Mouse (Mus musculus): ENCODE data around the gene Adamts8. TPM values are rescaled to one million over a fixed set of nuclear protein-coding genes. Genes with fewer than 3 reads are reported as not detected.
A peak's percentile ranks its signal among the peaks of the same experiment; 100 is the strongest.

The Adamts8 gene
- total RNA-seq, 1 experiment from 2014 or later = not detected

- no peak for ATAC-seq (replicated peaks in 1 of 2; ENCODE audit: insufficient read depth in 1 of 2, low FRiP score in 2 of 2, low TSS enrichment in 1 of 2, low read depth in 1 of 2, poor library complexity in 2 of 2, severe bottlenecking in 2 of 2)
Measured at GRCm38 (mm10) chr9:30918466-30919356, 23.7 kb upstream of the Adamts8 start.

DNA sequence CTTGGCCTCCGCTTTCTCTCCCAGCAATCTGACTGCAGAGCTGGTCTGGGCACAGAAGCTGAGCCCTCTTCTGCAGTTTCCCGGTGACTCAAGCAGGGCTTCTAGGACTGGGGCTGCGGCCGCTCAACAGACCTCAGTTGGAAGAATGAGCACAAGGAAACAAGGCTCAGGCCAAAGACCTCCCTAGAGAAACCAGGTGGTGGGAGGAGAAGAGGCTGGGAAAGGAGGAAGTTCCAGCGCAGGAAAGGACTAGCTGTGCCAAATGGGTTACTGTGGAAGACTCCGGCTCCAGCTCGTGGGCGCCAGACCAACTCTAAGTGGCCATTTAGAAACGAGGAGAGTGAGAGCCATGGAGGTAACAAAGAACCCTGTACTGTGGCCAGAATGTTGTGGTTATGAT, 22.7 kb upstream of the Adamts8 start:
- no peak for ATAC-seq (replicated peaks in 1 of 2; ENCODE audit: insufficient read depth in 1 of 2, low FRiP score in 2 of 2, low TSS enrichment in 1 of 2, low read depth in 1 of 2, poor library complexity in 2 of 2, severe bottlenecking in 2 of 2)

- no peak for ATAC-seq (replicated peaks in 1 of 2; ENCODE audit: insufficient read depth in 1 of 2, low FRiP score in 2 of 2, low TSS enrichment in 1 of 2, low read depth in 1 of 2, poor library complexity in 2 of 2, severe bottlenecking in 2 of 2)
Measured at GRCm38 (mm10) chr9:30920736-30921135, 21.6 kb upstream of the Adamts8 start.

- no peak for ATAC-seq (replicated peaks in 1 of 2; ENCODE audit: insufficient read depth in 1 of 2, low FRiP score in 2 of 2, low TSS enrichment in 1 of 2, low read depth in 1 of 2, poor library complexity in 2 of 2, severe bottlenecking in 2 of 2)
Measured at GRCm38 (mm10) chr9:30921261-30922103, 20.9 kb upstream of the Adamts8 start.

DNA sequence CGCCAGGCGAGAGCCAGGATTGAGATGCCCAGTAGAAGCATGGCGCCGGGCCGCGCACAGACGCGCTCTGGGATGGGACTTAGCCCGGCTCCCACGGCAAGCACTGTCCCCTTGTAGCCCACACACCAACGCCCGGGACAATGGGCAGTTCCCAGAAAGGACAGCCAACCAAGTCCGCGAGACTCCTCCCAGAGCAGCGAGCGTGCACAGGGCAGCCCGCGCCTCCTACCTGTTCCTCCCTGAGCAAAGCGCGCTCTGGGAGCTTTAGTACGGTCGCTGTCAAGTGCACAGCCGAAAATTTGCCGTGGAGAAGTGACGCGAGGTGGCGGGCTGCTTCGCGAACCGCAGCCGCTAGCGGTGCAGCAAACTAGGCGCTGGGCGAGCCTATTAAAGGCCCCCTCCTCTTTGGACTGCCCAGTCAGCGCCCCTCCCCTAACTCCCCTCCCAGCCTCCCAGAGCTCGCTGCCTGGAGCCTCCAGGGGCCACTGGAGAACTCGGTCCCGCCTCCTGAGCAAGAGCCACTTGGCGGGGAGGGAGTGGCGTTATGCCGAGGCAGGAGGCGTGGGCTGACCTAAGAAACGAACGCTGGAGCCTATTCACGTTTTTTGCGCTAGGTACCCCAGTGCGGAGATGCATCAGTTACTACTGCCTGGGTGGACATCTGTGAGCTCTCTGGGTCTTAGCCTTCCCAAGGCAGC, 20.0 kb upstream of the Adamts8 start, which contains the start of gene Adamts15:
TSS of gene Adamts15 (minus strand) at position 256 of the 698 bp plus-strand sequence.
- peak in 1 of 2 experiments; percentile 65; a peak in 2 of 4 replicates for ATAC-seq (replicated peaks in 1 of 2; ENCODE audit: insufficient read depth in 1 of 2, low FRiP score in 2 of 2, low TSS enrichment in 1 of 2, low read depth in 1 of 2, poor library complexity in 2 of 2, severe bottlenecking in 2 of 2)

DNA sequence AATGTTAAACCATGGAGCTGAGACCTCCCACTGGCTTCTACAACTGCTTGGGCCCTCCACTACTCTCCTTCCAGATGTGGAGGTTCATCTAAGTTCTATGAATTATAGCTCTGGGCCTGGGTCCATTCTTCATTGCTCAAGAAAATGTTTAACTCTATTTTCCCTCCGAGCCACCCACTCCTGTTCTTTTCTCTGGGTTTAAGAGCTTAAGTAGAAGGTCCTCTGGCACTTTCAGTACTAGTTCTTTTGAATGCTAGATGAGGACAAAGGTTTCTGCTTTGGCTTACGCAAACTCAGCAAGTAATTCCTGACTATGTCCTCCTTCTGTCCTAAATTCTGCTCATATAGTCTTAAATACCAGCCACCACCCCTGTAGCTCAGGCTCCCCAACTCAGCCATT, 13.6 kb upstream of the Adamts8 start:
- ATAC-seq (replicated peaks in 1 of 2; ENCODE audit: insufficient read depth in 1 of 2, low FRiP score in 2 of 2, low TSS enrichment in 1 of 2, low read depth in 1 of 2, poor library complexity in 2 of 2, severe bottlenecking in 2 of 2) = no peak

- no peak for ATAC-seq (replicated peaks in 1 of 2; ENCODE audit: insufficient read depth in 1 of 2, low FRiP score in 2 of 2, low TSS enrichment in 1 of 2, low read depth in 1 of 2, poor library complexity in 2 of 2, severe bottlenecking in 2 of 2)
Measured at GRCm38 (mm10) chr9:30932346-30932745, 10.0 kb upstream of the Adamts8 start.

DNA sequence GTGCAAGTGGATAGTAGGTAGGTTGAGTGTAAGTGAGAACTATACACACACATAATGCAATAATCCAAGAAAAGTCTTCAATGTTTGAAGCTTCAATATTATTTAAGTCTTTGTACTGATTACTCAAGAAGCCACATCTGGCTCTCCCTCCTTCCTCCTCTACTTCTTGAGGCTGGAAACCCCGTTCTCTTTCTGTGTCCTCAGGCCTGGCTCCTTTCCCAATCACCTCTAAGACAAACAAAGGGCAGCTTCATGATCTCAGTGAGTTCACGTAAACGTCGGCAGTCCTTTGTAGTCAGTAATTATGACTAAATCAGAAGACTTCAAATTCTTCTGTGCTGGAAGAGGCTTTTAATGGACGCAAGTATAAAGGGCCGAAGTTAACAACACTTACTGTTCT, 7.5 kb upstream of the Adamts8 start:
- no peak for ATAC-seq (replicated peaks in 1 of 2; ENCODE audit: insufficient read depth in 1 of 2, low FRiP score in 2 of 2, low TSS enrichment in 1 of 2, low read depth in 1 of 2, poor library complexity in 2 of 2, severe bottlenecking in 2 of 2)

DNA sequence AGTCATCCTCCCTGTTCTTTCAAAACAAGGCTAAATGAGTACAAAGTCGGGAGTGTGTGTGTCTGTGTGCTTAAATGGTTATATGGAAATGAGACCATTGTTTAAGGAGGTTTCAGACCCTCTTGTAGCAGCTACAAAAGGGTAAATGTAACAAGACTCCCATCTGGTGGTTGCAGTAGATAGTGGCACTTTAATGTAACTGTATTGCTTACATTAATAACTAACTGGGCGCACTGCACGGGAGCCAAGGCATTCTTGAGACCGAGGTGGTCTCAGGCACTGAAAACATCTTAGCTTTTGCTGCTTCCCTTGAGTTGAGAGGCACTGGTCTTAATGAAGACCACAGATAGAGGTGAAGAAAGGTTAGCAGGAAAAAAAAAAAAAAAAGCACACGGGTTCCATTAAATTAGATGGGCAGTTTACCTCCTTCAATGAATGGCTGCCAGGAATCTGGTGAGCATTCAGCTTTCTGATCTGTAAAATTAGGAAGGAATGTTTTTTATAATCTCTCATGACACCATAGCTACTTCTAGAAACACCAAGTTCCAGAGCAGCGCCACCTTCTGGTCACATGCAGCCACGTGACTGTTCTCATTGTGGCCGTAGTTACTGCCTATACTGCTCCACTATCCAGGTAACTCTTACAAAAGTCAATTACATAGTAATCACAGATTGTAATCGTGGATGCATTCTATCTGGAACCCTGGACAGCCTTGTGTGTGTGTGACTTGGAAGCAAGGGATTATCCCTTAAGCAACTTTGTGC, 5.5 kb upstream of the Adamts8 start:
- no peak for ATAC-seq (replicated peaks in 1 of 2; ENCODE audit: insufficient read depth in 1 of 2, low FRiP score in 2 of 2, low TSS enrichment in 1 of 2, low read depth in 1 of 2, poor library complexity in 2 of 2, severe bottlenecking in 2 of 2)

GRCm38 (mm10) chr9:30940328-30940727, 2.0 kb upstream of the Adamts8 start:
- peak; percentile 65 to 68; a peak in 3 of 4 replicates for ATAC-seq (replicated peaks in 1 of 2; ENCODE audit: insufficient read depth in 1 of 2, low FRiP score in 2 of 2, low TSS enrichment in 1 of 2, low read depth in 1 of 2, poor library complexity in 2 of 2, severe bottlenecking in 2 of 2)

- ATAC-seq (replicated peaks in 1 of 2; ENCODE audit: insufficient read depth in 1 of 2, low FRiP score in 2 of 2, low TSS enrichment in 1 of 2, low read depth in 1 of 2, poor library complexity in 2 of 2, severe bottlenecking in 2 of 2) = no peak
Measured at GRCm38 (mm10) chr9:30943341-30943740, 979 bp downstream of the Adamts8 start.

GRCm38 (mm10) chr9:30944234-30944633, 1.9 kb downstream of the Adamts8 start:
- ATAC-seq (replicated peaks in 1 of 2; ENCODE audit: insufficient read depth in 1 of 2, low FRiP score in 2 of 2, low TSS enrichment in 1 of 2, low read depth in 1 of 2, poor library complexity in 2 of 2, severe bottlenecking in 2 of 2) = no peak

DNA sequence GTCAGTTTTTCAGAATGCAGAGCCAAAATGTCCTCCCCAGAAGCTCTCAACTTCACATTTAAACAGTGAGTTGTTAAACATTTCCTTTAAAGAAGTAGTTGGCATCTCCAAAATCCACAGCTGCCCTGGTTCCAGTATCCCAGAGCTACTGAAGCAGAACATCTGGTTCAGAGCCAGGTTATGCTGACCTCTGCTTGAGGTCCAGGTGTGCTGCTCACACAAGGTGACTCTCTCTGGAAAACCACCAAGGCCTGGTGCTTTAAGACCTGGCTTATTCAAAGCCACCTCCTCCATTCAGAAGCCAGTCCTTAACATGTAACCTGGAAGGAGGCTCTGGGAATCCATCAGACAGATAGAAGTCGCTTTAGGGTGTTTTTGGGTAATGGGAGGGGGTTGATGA, 2.9 kb downstream of the Adamts8 start:
- ATAC-seq (replicated peaks in 1 of 2; ENCODE audit: insufficient read depth in 1 of 2, low FRiP score in 2 of 2, low TSS enrichment in 1 of 2, low read depth in 1 of 2, poor library complexity in 2 of 2, severe bottlenecking in 2 of 2) = no peak

GRCm38 (mm10) chr9:30949422-30949821, 7.1 kb downstream of the Adamts8 start:
- ATAC-seq (replicated peaks in 1 of 2; ENCODE audit: insufficient read depth in 1 of 2, low FRiP score in 2 of 2, low TSS enrichment in 1 of 2, low read depth in 1 of 2, poor library complexity in 2 of 2, severe bottlenecking in 2 of 2) = no peak

DNA sequence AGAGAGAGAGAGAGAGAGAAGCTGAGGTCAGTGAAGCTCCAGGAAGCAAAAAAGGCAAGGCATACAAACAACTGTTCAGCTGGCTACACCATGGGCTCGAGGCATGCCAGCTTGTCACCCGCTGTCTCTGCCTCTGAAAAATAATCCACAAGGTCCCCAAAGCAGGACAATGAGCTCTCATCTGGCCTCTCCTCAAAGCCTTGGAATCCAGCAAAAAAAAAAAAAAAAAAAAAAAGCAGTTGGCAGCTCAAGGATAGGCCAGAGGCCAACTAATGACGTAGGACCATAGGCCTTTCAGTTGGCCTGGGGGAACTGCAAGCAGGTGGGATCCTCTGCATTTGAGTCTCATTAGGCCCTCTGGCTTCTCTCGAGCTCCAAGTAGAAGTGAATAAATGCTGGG, 7.6 kb downstream of the Adamts8 start:
- no peak for ATAC-seq (replicated peaks in 1 of 2; ENCODE audit: insufficient read depth in 1 of 2, low FRiP score in 2 of 2, low TSS enrichment in 1 of 2, low read depth in 1 of 2, poor library complexity in 2 of 2, severe bottlenecking in 2 of 2)

DNA sequence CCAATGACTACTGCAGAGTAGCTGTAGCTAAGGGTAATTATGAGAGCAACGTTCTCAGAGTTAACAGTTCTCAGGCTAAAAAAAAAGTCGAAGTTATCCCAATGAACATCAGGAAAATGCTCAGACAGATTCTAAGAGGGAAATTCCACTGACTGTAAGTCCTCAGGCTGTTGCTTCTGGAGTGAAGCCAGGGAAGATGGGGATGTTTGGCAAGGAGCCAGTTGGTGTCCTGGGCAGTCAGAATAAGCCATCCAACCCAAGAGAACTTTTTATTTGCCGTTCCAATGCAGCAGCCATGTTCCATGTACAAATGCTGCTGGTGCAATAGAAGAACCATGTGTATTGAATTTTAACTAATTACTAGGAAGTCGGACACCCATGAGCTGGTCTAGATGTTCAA, 8.2 kb downstream of the Adamts8 start:
- no peak for ATAC-seq (replicated peaks in 1 of 2; ENCODE audit: insufficient read depth in 1 of 2, low FRiP score in 2 of 2, low TSS enrichment in 1 of 2, low read depth in 1 of 2, poor library complexity in 2 of 2, severe bottlenecking in 2 of 2)

- no peak for ATAC-seq (replicated peaks in 1 of 2; ENCODE audit: insufficient read depth in 1 of 2, low FRiP score in 2 of 2, low TSS enrichment in 1 of 2, low read depth in 1 of 2, poor library complexity in 2 of 2, severe bottlenecking in 2 of 2)
Measured at GRCm38 (mm10) chr9:30951461-30951860, 9.1 kb downstream of the Adamts8 start.
